Mouse (Mus musculus): ENCODE results near the gene Col13a1. TPM values are rescaled to one million over a fixed set of nuclear protein-coding genes. Genes with fewer than 3 reads are reported as not detected.

The Col13a1 gene
- polyA plus RNA-seq, 1 experiment from 2014 or later = 1.9 TPM

DNA sequence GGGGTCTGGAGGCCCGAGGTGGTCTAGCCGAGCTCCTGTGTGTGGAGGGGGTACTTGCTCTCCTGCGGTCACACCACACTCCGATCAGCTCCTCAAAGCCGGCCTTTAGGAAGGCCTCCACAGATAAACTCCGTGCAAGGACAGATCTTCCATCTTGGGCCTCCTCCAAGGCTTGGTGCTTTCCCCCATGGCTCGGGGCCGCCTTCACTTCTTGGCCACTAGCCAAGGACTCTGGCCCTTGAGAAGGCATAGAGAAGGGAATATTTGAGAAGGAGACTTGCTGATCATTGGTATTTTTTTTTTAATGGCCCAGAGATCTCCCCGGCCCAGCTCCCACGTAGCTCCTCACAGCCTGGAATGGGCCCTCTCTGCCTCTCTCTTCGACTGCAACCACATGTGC lies 146.2 kb downstream of the Col13a1 start:
- Histone ChIP-seq H3K27ac (no peak overlapping the region), H3K4me3 (no peak overlapping the region), H3K4me1 (no peaks in the 10 kb centered on the region), H3K9ac (no peak overlapping the region), H3K4me2 (no peak overlapping the region), H3K27me3 (replicated peaks) (no peaks in the 10 kb centered on the region), H3K36me3 (replicated peaks) (no peaks in the 10 kb centered on the region), H3K9me3 (no peaks in the 10 kb centered on the region)
- ATAC-seq (replicated peaks) = no peak
- 91% methylated on average over 11 of the region's 11 CpGs for WGBS

DNA sequence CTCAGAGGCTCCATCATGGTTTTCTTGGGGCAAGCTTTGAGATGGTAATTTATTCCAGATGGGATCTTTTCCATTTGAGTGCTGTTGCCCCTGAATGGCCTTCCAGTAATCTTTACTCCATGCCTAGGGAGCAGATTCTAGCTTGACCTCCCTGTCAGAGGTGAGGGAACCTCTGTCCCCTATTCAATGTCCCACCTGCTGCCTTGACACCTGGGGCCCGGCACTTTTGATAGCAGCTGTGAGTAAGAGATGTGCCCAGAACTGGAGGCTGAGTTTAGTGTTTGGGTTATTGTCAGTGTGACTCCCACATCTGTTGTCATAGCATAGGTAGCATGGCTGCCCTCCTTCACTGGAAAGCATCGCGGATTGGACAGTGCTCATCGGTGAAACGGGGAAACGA lies 147.2 kb downstream of the Col13a1 start:
- WGBS = 96% methylated on average over 6 of the region's 6 CpGs
- Histone ChIP-seq H3K4me3 (no peak overlapping the region), H3K27ac (no peak overlapping the region), H3K9ac (no peak overlapping the region), H3K9me3 (no peaks in the 10 kb centered on the region), H3K36me3 (replicated peaks) (no peaks in the 10 kb centered on the region), H3K4me2 (no peak overlapping the region), H3K27me3 (replicated peaks) (no peaks in the 10 kb centered on the region), H3K4me1 (peaks cover 9% of the 10 kb centered on the region)
- no peak for ATAC-seq (replicated peaks)

DNA sequence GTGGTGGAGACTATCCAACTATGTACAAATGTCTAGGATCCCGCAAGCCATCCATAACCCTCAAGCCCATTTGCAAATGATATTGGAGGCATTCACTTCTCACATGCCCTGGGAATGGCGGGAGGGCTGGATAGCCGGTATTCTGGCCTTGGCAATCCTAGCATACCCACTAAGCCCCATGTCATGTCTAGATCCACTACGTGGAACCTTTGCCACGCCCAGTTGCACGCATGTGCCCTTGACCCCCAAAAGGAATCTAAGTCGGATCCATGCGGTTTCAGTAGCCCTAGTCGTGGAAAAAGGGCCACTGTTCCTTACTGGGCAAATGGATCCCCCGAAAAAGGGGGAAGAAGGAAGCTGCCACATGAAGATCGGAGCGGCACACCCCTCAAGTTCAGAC lies 147.7 kb downstream of the Col13a1 start:
- Histone ChIP-seq H3K27ac (no peak overlapping the region), H3K4me3 (no peak overlapping the region), H3K4me2 (no peak overlapping the region), H3K4me1 (peaks cover 10% of the 10 kb centered on the region), H3K36me3 (replicated peaks) (no peaks in the 10 kb centered on the region), H3K27me3 (replicated peaks) (no peaks in the 10 kb centered on the region), H3K9ac (no peak overlapping the region), H3K9me3 (no peaks in the 10 kb centered on the region)
- no peak for ATAC-seq (replicated peaks)
- 81% methylated on average over 12 of the region's 12 CpGs for WGBS

DNA sequence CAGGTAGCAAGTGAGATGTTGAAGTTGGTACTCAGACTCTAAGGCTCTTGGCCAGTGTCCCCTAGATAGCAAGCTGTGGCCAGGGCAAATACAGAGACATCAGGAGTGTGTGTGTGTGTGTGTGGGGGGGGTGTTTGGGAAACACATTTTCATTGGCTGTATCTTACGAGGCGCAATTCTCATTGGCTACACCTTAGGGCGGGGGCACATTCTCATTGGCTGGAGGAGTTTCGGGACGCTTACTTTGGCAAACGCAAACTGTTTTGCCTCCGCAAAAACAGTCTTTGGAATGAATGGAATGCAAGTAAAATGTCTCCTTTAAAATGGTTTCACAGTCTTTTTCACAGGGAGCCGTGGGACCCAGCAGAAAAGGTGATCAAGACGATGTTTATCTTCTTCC lies 148.1 kb downstream of the Col13a1 start:
- H3K27me3 ChIP-seq (replicated peaks) = no peaks in the 10 kb centered on the region
- 64% methylated on average over 9 of the region's 9 CpGs for WGBS
- H3K36me3 ChIP-seq (replicated peaks) = no peaks in the 10 kb centered on the region
- H3K9ac ChIP-seq = no peak overlapping the region
- no peaks in the 10 kb centered on the region for H3K9me3 ChIP-seq
- H3K27ac ChIP-seq = no peak overlapping the region
- no peak for ATAC-seq (replicated peaks)
- H3K4me1 ChIP-seq = peaks cover 10% of the 10 kb centered on the region
- H3K4me2 ChIP-seq = no peak overlapping the region
- H3K4me3 ChIP-seq = no peak overlapping the region

DNA sequence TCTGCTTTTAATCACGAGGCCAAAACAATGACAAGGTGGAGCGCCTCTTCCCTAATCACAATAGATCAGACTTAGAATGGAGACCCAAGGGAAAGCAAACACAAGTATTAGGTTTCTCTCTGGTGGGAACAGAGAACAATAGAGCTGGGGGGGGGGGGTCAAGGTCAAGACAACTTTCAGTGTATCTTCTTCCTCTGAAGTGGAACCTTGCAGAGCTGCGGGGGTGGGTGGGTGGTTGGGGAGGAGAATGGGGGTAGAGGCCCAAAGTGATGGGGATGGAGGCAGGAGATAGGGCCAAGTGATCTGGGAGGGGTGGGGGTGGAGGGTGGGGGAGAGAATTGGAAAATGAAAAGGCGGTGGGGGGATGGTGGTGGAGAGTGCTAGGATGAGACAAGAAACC lies 149.9 kb downstream of the Col13a1 start:
- Histone ChIP-seq H3K27me3 (replicated peaks) (no peaks in the 10 kb centered on the region), H3K9ac (no peak overlapping the region), H3K27ac (no peak overlapping the region), H3K4me1 (peaks cover 10% of the 10 kb centered on the region), H3K9me3 (no peaks in the 10 kb centered on the region), H3K4me2 (no peak overlapping the region), H3K4me3 (no peak overlapping the region), H3K36me3 (replicated peaks) (no peaks in the 10 kb centered on the region)
- no peak for ATAC-seq (replicated peaks)
- 61% methylated on average over 4 of the region's 4 CpGs for WGBS

DNA sequence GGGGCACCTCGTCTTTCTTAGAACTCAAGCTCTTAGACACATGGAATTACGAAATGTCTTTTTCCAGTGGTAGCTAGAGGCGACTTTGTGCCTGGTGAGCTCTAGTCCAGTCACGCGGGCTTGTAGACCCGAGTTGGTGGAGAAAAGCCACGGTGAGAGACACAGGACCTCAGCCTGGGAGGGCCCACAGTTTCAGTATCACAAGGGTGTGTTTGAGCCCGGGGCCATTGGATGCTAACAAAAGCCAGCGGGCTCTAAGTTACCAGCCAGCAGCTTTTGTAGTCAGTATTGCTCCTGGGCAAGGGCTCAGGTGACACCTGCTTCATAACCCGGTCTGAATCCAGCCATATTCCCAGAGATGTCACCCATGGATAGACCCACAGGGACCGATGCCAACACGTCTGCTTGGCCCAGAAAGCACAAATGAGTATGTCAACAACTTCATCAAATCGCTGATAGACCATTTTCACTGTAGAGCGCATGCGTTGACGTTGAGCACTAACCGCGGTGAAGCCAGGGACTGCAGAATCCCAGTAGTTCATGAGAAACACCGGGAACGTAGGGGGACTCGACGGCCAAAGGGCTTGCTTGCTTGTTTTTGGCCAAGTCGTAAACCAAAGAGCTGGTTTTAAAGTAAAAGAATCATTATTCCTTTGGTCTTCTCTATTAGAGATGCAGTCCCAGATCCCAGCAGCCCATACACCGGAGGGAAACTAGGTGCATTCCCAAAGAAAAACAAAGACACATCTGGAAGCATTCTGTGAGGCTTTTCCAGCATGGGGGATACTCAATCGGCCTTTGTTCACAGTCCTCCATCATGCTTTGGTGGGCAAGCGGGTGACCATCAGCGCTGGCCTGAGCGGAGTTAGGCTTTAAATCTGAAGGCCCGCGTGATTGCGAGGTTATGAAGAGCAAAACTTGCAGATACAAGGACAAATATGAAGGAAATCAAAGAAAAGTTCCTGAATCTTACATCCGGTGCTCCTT lies 150.7 kb downstream of the Col13a1 start:
- H3K4me2 ChIP-seq = no peak overlapping the region
- 92% methylated on average over 32 of the region's 32 CpGs for WGBS
- no peaks in the 10 kb centered on the region for H3K36me3 ChIP-seq (replicated peaks)
- ATAC-seq (replicated peaks) = no peak
- no peaks in the 10 kb centered on the region for H3K9me3 ChIP-seq
- H3K27ac ChIP-seq = no peak overlapping the region
- no peak overlapping the region for H3K9ac ChIP-seq
- H3K4me3 ChIP-seq = no peak overlapping the region
- peaks cover 10% of the 10 kb centered on the region for H3K4me1 ChIP-seq
- no peaks in the 10 kb centered on the region for H3K27me3 ChIP-seq (replicated peaks)

DNA sequence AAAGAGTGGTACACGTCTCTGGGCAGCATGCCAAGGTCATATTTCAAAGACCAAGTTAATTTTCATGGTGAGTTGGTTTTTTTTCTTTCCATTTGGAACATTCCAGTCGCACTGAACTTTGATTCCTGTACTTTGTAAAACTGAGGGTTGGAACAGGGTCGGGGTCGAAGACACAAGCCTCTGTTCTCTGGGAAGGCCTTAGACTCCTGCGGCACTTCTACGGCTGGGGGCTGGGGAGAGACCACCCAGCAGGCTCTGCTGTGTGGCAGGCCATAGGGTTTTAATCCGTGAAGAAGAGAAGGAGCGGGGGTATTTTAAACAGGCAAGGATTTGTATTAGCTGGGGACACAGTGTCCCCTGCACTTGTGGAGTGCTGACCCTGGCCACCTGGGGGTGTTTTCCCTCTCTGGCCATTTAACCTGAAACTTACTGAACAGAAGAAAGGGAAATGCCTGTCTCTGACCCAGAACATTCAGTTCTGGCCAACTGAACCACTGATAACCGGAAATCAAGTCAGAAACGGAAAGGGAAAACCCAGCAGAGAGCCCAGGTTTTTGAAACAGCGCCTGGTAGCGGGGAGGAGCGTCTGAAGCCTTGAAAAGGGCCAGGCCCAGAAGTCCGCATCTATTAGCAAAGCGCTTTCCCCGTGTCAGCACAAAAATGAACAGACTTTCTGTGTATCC lies 152.0 kb downstream of the Col13a1 start:
- no peak for ATAC-seq (replicated peaks)
- peaks cover 10% of the 10 kb centered on the region for H3K4me1 ChIP-seq
- no peaks in the 10 kb centered on the region for H3K9me3 ChIP-seq
- no peaks in the 10 kb centered on the region for H3K27me3 ChIP-seq (replicated peaks)
- no peaks in the 10 kb centered on the region for H3K36me3 ChIP-seq (replicated peaks)
- H3K4me3 ChIP-seq = no peak overlapping the region
- H3K4me2 ChIP-seq = no peak overlapping the region
- no peak overlapping the region for H3K27ac ChIP-seq
- 0 out of 2 replicates have a peak overlapping the region, but pooled peaks have one; percentile 3 for H3K9ac ChIP-seq
- WGBS = 15% methylated on average over 16 of the region's 16 CpGs

DNA sequence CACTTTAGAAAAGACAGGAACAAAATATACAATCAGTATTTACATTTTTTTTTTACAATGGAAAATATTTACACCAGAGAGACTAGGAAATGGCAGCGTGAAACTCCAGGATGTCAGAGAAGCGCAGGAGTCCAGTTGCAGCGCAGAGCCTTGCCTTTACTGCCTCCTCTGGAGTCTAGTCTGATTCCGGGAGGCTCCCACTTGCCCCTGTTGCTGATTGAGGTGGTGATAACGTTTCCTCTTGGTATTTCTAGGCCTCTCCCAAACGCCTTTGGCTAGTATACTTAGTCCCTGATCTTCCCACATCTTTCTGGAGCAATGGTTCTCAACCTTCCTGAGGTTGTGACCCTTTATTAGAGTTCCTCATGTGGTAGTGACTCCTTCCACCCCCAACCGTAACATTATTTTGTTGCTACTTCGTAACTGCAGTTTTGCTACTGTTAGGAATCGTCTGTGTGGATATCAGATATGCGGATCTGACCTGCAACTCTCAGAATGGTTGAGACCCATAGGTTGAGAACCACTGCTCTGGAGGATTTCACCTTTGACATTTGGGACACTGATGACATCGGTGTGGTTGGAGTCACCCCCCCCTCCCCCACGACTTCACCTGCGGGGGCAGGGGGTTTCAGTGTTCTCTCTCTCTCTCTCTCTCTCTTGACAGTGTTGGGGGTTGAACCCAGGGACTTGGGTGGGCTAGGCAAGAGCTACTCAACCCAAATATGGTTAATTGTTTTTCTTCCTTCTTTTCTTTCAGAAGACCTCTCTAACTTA lies 152.7 kb downstream of the Col13a1 start:
- Histone ChIP-seq H3K4me3 (no peak overlapping the region), H3K4me2 (no peak overlapping the region), H3K9ac (no peak overlapping the region), H3K4me1 (peaks cover 10% of the 10 kb centered on the region), H3K36me3 (replicated peaks) (no peaks in the 10 kb centered on the region), H3K27me3 (replicated peaks) (no peaks in the 10 kb centered on the region), H3K9me3 (no peaks in the 10 kb centered on the region), H3K27ac (no peak overlapping the region)
- ATAC-seq (replicated peaks) = no peak
- WGBS = 80% methylated on average over 13 of the region's 13 CpGs

DNA sequence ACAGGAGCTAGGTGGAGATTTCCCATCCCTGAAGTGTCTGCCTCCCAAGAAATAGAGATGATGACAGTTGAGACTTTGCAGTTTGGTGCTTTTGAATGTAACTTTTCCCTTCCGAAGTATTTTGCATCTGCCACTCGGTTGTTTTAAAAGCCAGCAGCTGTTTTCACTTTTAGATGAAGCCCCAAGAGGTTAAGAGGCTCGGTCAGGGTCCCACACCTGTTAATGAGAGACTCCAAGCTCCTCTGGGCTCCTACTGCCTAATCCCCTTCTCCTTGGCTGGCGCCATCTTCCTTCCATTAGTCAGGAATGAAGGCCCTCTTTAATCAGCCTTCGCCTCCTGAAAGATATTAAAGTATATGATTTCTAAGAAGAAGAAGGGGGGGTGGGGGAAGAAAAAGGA lies 153.4 kb downstream of the Col13a1 start:
- H3K27ac ChIP-seq = no peak overlapping the region
- WGBS = 47% methylated on average over 5 of the region's 5 CpGs
- no peak overlapping the region for H3K9ac ChIP-seq
- no peaks in the 10 kb centered on the region for H3K27me3 ChIP-seq (replicated peaks)
- no peaks in the 10 kb centered on the region for H3K36me3 ChIP-seq (replicated peaks)
- peaks cover 10% of the 10 kb centered on the region for H3K4me1 ChIP-seq
- no peak for ATAC-seq (replicated peaks)
- no peak overlapping the region for H3K4me2 ChIP-seq
- no peak overlapping the region for H3K4me3 ChIP-seq
- no peaks in the 10 kb centered on the region for H3K9me3 ChIP-seq

DNA sequence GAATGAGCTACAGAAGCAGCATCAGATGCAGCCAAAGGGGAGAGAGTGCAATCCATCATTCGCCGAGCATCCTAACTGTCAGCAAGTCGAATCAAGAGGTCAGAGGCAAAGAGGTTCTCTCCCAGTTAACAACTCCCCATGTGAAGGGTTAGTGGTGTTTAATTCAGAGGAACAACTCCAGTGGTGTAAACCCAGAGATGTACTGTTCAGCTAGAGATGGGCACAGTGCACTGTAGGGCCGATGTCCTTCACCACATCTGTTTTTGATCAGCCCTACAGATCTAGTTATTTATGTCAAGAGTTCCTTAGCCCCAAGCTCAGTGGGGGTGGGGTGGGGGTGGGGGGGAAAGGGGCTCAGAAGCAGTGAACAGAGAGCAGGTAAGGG lies 155.2 kb downstream of the Col13a1 start:
- ATAC-seq (replicated peaks) = no peak
- H3K27ac ChIP-seq = no peak overlapping the region
- H3K4me3 ChIP-seq = no peak overlapping the region
- H3K9ac ChIP-seq = no peak overlapping the region
- H3K4me1 ChIP-seq = peaks cover 10% of the 10 kb centered on the region
- no peaks in the 10 kb centered on the region for H3K9me3 ChIP-seq
- H3K4me2 ChIP-seq = no peak overlapping the region
- H3K36me3 ChIP-seq (replicated peaks) = no peaks in the 10 kb centered on the region
- H3K27me3 ChIP-seq (replicated peaks) = no peaks in the 10 kb centered on the region
- WGBS = 87% methylated on average over 4 of the region's 4 CpGs

DNA sequence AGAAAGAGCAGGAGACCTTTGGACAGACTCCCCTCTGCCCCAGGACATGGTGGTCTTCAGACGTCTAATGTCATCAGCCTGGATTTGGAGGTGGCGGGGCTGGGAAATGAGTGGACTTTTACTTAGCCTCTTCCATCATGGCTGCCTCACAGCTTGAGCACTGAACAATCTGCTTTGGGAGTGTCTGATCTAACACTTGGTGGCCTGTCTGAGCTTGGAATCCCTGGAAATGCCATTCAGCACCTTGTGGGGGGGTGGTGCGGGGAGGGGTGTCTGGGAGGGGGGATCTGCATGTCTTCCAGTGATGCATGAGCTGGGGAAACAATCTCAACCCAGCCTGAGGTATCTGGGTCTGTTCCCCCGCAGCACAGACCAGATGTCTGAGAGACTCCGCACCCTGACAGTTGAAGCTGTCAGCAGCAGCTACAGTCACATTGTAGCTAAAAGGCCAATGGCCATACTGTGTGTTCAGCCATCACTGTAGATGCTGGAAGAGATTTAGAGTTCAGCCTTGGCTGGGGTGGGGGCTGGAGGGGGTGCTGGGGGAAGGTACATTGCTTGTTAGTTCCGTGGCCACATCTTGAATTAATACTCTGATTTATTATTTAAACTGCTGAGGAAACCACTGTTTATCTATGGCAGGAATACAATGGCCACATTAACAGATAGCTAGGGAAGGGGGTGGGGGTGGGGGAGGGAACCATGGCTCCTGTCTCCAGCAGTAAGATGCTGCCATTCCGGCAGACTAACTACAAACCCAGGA lies 155.8 kb downstream of the Col13a1 start:
- ATAC-seq (replicated peaks) = no peak
- Histone ChIP-seq H3K9me3 (no peaks in the 10 kb centered on the region), H3K27ac (no peak overlapping the region), H3K4me2 (no peak overlapping the region), H3K4me1 (peaks cover 10% of the 10 kb centered on the region), H3K36me3 (replicated peaks) (no peaks in the 10 kb centered on the region), H3K27me3 (replicated peaks) (no peaks in the 10 kb centered on the region), H3K9ac (no peak overlapping the region), H3K4me3 (no peak overlapping the region)
- WGBS = 72% methylated on average over 7 of the region's 7 CpGs

DNA sequence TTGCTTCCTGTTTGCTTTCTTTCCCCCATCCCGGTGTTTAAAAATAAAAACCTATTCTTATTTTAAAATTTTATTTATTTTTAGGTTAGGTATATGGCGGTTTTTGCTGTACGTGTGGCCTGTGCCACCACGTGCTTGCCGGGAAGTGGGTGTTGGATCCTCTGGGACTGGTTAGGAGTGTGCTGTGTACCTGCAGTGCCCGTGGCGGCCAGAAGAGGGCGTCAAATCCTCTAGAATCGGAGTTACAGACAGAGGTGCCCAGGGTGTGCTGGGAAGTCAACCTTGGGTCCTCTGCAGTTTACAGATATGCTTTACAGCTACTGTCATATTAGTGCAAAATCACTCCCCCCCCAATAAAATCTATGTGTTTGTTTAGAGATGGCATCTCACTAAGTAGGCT lies 158.9 kb downstream of the Col13a1 start:
- H3K27me3 ChIP-seq (replicated peaks) = no peaks in the 10 kb centered on the region
- no peak overlapping the region for H3K9ac ChIP-seq
- no peak overlapping the region for H3K27ac ChIP-seq
- H3K4me2 ChIP-seq = no peak overlapping the region
- no peaks in the 10 kb centered on the region for H3K9me3 ChIP-seq
- WGBS = 61% methylated on average over 9 of the region's 9 CpGs
- no peak for ATAC-seq (replicated peaks)
- no peaks in the 10 kb centered on the region for H3K36me3 ChIP-seq (replicated peaks)
- no peak overlapping the region for H3K4me3 ChIP-seq
- H3K4me1 ChIP-seq = no peaks in the 10 kb centered on the region

All from midbrain, embryonic 15.5 days (tissue).